Mouse (Mus musculus) frontal cortex, postnatal 14 days (tissue): ENCODE data around the gene Tmem185b.

Experiments used
- DNase-seq, 2 experiments: peaks; one replicate each; pipeline ENCODE4 v3.0.0; 2022; ENCODE audit warnings: low spot score in 2 of 2

Tmem185b gene

GRCm38 (mm10) chr1:119539252-119539651 is 13.3 kb downstream of the Tmem185b start:
- DNase-seq = no peak

- DNase-seq = no peak
Measured at GRCm38 (mm10) chr1:119540836-119541557, 15.0 kb downstream of the Tmem185b start.

GRCm38 (mm10) chr1:119541570-119541969 is 15.6 kb downstream of the Tmem185b start:
- no peak for DNase-seq

DNA sequence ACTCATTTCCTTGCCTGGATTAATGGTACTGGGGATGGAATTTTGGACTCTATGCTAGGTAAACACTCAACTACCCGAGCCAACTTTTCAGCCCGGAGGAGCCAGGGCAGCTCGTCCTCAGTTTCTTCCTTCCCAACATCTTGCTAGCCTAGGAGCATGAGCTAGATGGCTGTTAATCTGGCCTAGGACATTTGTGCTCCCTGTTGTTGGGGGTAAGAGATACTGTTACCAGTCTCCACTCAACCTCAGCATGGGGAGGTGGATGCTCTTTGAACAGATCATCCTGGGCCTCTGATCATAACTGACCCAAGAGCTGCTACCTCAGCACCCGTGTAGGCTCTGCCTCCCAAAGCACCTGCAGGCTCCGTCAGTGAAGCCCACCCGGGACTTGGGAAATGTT is 17.4 kb downstream of the Tmem185b start:
- DNase-seq = no peak

DNA sequence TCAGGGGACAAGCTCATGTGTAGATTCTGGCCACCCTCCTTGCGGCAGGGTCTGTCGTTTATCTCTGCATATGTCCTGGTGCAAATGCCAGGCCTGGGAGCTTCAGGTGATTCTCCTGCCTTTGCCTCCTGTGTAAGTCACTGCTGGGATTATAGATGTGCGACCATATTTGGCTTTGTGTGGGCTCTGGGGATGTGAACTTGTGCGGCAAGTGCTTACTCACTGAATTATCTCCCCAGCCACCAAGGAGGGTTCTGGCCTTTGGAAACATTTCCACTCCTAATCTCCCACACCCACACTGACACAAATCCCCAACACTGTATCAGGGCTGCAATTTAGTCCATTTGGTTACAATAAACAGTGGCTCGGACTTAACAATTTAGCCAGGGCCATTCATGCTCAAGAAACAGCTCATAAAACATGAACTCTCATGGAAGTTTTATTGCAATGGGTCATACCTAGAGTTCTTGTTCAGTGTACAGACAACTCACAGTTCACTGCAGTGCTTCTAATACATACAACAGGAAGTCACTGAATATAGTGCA is 18.7 kb downstream of the Tmem185b start:
- DNase-seq = no peak

DNA sequence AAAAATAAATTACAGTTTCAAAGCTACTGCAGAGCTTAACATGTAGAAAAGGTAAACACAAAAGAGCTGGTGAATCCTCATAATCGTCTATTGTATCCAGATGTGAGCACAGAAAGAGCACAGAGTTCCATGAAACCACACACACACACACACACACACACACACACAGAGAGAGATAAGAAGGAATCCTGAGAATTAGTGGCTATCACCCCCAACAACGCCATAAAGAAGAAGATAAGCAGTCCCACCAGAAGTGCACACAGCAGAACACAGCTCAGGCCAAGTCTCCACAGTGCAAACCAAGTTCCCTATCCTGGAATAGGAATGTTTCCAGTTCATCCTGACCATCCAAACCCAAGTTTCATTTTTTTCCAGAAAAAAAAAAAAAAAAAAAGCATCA is 19.2 kb downstream of the Tmem185b start:
- no peak for DNase-seq

GRCm38 (mm10) chr1:119545671-119546070 is 19.7 kb downstream of the Tmem185b start:
- no peak for DNase-seq

DNA sequence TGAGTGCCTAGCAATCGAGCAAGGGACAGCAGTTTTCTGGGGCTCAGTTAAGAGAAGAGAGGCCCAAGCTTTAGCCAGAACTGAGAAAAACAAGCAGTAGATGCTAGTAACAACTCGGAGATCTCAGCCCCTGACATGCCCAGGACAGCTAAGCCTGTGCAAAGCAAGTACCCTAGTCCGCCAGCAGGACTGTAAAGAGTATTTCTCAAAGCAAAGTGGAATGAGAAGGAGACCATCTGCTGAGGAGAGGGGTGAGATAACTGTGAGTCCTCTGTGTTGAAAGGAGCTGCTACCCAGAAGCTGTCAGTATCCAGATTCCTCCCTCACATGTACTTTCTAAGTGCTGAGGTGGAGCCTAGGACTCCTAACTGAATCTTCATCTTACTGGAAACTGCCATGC is 20.5 kb downstream of the Tmem185b start:
- DNase-seq = no peak

- DNase-seq = peak; percentile 56 to 78
Measured at GRCm38 (mm10) chr1:119548668-119549326, 22.8 kb downstream of the Tmem185b start.

- no peak for DNase-seq
Measured at GRCm38 (mm10) chr1:119549327-119549689, 23.3 kb downstream of the Tmem185b start.

GRCm38 (mm10) chr1:119550064-119550463 is 24.1 kb downstream of the Tmem185b start:
- no peak for DNase-seq

DNA sequence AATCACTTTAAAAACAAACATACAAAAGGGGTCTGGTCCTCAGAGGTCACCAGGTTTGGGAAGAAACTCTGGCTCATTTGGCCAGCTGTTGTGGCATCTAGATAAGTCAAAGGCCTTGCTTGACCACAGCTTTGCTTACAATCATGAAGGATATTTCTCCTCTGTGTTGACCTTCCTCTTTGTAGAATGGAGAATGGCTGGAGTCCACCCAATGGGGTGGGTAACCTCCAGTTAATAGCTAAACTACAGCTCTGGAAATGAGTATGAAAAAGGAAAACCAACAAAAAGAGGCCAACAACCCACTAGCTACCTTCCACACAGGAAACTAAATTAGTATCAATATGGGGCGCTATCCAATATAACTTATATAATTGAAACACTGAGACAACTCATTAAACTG is 25.7 kb downstream of the Tmem185b start:
- DNase-seq = no peak

DNA sequence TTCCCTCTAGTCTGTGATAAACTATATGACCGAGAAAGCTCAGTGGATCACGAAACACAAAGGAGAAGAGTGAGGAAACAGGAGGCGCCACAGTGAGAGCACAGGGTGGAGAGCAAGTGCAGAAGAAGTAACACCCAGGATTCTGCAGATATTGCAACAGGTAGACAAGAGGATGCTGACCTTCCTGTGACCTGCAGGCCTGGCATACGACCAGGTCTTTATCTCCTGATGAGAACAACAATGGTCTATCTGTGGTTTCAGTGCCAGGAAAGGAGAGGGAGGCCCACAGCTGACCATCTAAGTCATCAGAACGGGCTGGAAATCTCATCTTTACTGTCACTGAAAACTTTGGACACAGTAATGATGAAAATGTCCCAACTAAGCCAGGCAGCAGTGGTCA is 29.7 kb downstream of the Tmem185b start:
- no peak for DNase-seq

- no peak for DNase-seq
Measured at GRCm38 (mm10) chr1:119557641-119558395, 31.9 kb downstream of the Tmem185b start.

DNA sequence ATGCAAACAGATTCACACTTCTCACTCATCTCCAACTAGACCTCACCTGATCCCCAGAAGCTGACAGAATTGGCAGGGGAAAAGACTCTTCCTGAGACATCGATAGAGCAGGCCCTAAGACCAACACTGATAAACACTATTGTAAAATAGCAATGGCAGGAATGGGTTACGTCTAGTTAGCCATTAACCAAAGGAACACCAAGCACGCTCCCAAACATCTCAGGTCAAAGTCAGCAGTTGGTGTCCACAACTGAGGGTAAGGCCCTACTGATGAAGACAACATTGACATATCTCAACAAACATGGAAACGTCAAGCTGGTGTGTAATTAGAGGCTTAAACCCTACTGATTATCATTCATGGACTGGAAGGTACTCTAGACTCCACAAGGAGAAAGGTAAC is 39.6 kb downstream of the Tmem185b start:
- no peak for DNase-seq

- DNase-seq = no peak
Measured at GRCm38 (mm10) chr1:119570134-119570533, 44.2 kb downstream of the Tmem185b start.
